Mouse (Mus musculus) spleen, embryonic (tissue): ENCODE results near the gene Clp1.
"Not testable (repeated sequence)": the region's sequence is repeated elsewhere in the genome, so short reads cannot be mapped to it uniquely, and the experiment has no call there.

ENCODE experiments used
- CTCF ChIA-PET: fragments of 350-600 bp; sonication (Branson Sonifier 250); formaldehyde crosslinking; loops from one replicate; lab custom pipeline; 2022; lab: Charles Lee

The Clp1 gene

GRCm38 (mm10) chr2:84740608-84741333 is 13.6 kb upstream of the Clp1 start:
- CTCF ChIA-PET = interaction anchor here (0.6 kb wide), 2 partner anchors 58 to 220 kb away, joined by 3 to 6 read pairs; partner anchors contain the start of gene Ube2l6

GRCm38 (mm10) chr2:84738271-84738911 is 11.2 kb upstream of the Clp1 start:
- CTCF ChIA-PET = no interaction called here

- CTCF ChIA-PET = interaction anchor here (0.6 kb wide), 4 partner anchors 67 to 309 kb away, joined by 4 to 8 read pairs (median 4); no protein-coding TSS in a partner anchor
Observed at GRCm38 (mm10) chr2:84737451-84737925, 10.3 kb upstream of the Clp1 start.

GRCm38 (mm10) chr2:84736312-84737161 is 9.4 kb upstream of the Clp1 start:
- CTCF ChIA-PET = no interaction called here

GRCm38 (mm10) chr2:84735346-84735920 is 8.3 kb upstream of the Clp1 start:
- CTCF ChIA-PET = no interaction called here

- CTCF ChIA-PET = no interaction called here
Observed at GRCm38 (mm10) chr2:84734919-84735318, 7.8 kb upstream of the Clp1 start.

GRCm38 (mm10) chr2:84734351-84734864 is 7.3 kb upstream of the Clp1 start:
- CTCF ChIA-PET = no interaction called here

- CTCF ChIA-PET = interaction anchor here (0.7 kb wide), 1 partner anchor 20 kb away, joined by 3 read pairs; no protein-coding TSS in a partner anchor
Observed at GRCm38 (mm10) chr2:84733579-84734300, 6.6 kb upstream of the Clp1 start, which contains the start of gene Ypel4. Gene Ypel4 (plus strand): TSS chr2:84734058.

GRCm38 (mm10) chr2:84732394-84732793 is 5.2 kb upstream of the Clp1 start:
- CTCF ChIA-PET = interaction anchor here (0.6 kb wide), 1 partner anchor 76 kb away, joined by 3 read pairs; no protein-coding TSS in a partner anchor

GRCm38 (mm10) chr2:84731206-84731605 is 4.1 kb upstream of the Clp1 start:
- CTCF ChIA-PET = interaction anchor here (1.1 kb wide), 1 partner anchor 9 kb away, joined by 3 read pairs; no protein-coding TSS in a partner anchor

- CTCF ChIA-PET = not testable (repeated sequence)
Observed at GRCm38 (mm10) chr2:84728191-84728590, 1.0 kb upstream of the Clp1 start.

GRCm38 (mm10) chr2:84726716-84727115 is 434 bp downstream of the Clp1 start:
- CTCF ChIA-PET = interaction anchor here (0.6 kb wide), 1 partner anchor 76 kb away, joined by 3 read pairs; the partner anchor contains the start of gene Ctnnd1

- CTCF ChIA-PET = no interaction called here
Observed at GRCm38 (mm10) chr2:84725770-84726169, 1.4 kb downstream of the Clp1 start.

GRCm38 (mm10) chr2:84723856-84724255 is 3.3 kb downstream of the Clp1 start:
- CTCF ChIA-PET = no interaction called here

- CTCF ChIA-PET = no interaction called here
Observed at GRCm38 (mm10) chr2:84721182-84721581, 6.0 kb downstream of the Clp1 start.

GRCm38 (mm10) chr2:84720718-84721117 is 6.4 kb downstream of the Clp1 start:
- CTCF ChIA-PET = no interaction called here

GRCm38 (mm10) chr2:84717357-84717756 is 9.8 kb downstream of the Clp1 start:
- CTCF ChIA-PET = no interaction called here

- CTCF ChIA-PET = interaction anchor here (0.5 to 0.7 kb wide), 2 partner anchors 222 to 296 kb away, joined by 3 to 13 read pairs; no protein-coding TSS in a partner anchor
Observed at GRCm38 (mm10) chr2:84716423-84717355, 10.5 kb downstream of the Clp1 start.
